Mouse (Mus musculus) forebrain, embryonic 11.5 days (tissue): ENCODE measurements around the gene Jak2. TPM values are rescaled to one million over a fixed set of nuclear protein-coding genes. Genes with fewer than 3 reads are reported as not detected.

ENCODE experiments used
- ATAC-seq: fragments of 200-750 bp; cut with Nextera tagmentation; replicated peaks from 2 replicates; pipeline ENCODE4 v1.8.0; 2017; ENCODE audit warnings: moderate TSS enrichment; ENCODE audit not compliant: low FRiP score
- DNase-seq: peaks from one replicate; pipeline ENCODE4 v3.0.0-alpha.2; 2017; ENCODE audit warnings: low spot score
- H3K27ac ChIP-seq: fragments of 300-500 bp; sonication (generic); 2 replicates; pipeline ENCODE4 v1.5.1; 2014; ENCODE audit warnings: low read depth, low read length
- H3K27me3 ChIP-seq: fragments of 300-500 bp; sonication (generic); 2 replicates; pipeline ENCODE4 v1.6.1; 2014; ENCODE audit warnings: mild to moderate bottlenecking, low read length, mixed read lengths; ENCODE audit not compliant: control insufficient read depth, insufficient read depth
- H3K36me3 ChIP-seq: fragments of 300-500 bp; sonication (generic); 2 replicates; pipeline ENCODE4 v1.6.1; 2014; ENCODE audit warnings: mild to moderate bottlenecking, low read length, moderate library complexity, mixed read lengths; ENCODE audit not compliant: control insufficient read depth, insufficient read depth
- H3K4me1 ChIP-seq: fragments of 300-500 bp; sonication (generic); replicated peaks from 2 replicates; pipeline ENCODE4 v1.6.1; 2014; ENCODE audit warnings: low read length, mixed read lengths; ENCODE audit not compliant: control insufficient read depth, insufficient read depth
- H3K4me2 ChIP-seq: fragments of 300-500 bp; sonication (generic); 2 replicates; pipeline ENCODE4 v1.6.1; 2014; ENCODE audit warnings: low read depth, mild to moderate bottlenecking, low read length, moderate library complexity, mixed read lengths; ENCODE audit not compliant: severe bottlenecking
- H3K4me3 ChIP-seq: fragments of 300-500 bp; sonication (generic); 2 replicates; pipeline ENCODE4 v1.5.1; 2014; ENCODE audit warnings: low read depth, low read length
- H3K9ac ChIP-seq: fragments of 300-500 bp; sonication (generic); 2 replicates; pipeline ENCODE4 v1.6.1; 2014; ENCODE audit warnings: low read length
- H3K9me3 ChIP-seq: fragments of 300-500 bp; sonication (generic); 2 replicates; pipeline ENCODE4 v1.6.1; 2016; ENCODE audit warnings: low read length, mixed read lengths; ENCODE audit not compliant: control insufficient read depth
- WGBS: fragments of 180-500 bp; shearing (Covaris S2); extraction: QIAGEN DNeasy Blood & Tissue Kit; methylation state at CpG from one replicate; pipeline ENCODE4 v1.1.7; 2014; 5-methylcytosine and 5-hydroxymethylcytosine counted together
- polyA plus RNA-seq: library from polyadenylated mRNA; unstranded; fragments of >200 nt; fragmentation: Nextera tagmentation; extraction: Ambion mirVana; gene quantifications from 2 replicates; pipeline ENCODE4 v1.2.1, GENCODE M21; 2014

The Jak2 gene
- polyA plus RNA-seq, 1 experiment from 2014 or later, result 13.2 TPM

DNA sequence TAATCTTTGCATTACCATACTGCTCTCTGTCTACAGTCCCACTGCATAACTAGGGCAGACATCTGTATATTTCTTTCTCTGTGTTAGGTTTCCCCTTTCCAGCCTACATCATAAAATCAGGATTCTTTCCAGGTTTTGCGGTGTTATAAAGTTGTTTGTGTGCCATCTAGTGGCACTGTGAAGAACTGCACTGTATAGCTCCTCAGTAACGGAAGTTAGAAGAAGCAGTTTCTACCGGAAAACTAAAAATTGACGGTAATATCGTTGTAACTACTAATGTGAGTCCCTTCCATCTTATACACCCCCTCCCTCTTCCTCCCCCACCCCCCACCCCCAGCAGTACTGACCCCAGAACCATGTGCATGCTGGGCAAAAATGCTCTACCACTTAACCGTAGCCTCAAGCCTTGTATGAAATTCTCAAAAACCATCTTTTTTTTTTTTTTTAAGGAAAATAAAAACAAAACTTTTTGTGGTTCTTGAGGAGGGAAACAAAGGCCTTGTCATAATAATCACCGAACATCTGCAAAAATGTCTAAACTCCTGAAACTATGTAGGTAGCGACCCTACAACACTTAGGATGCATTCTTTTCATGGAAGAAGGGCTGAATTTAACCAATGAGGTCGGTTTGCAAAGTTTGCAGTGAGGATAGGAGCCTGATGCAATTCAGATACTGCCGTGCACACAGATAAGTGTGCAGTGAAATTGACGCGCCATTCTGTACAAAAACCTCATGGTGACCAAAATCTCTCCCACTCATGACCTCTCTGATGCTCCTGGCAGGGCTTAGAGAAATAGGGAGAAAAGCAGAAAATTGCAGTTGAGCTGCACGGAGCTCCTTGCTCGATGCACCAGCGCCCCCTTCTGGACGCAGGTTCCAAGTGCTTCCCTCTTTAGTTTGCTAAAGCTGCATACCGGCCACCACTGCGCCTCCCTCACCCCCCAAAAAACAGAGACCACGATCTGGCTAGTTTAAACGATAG, 103.6 kb downstream of the Jak2 start:
- no peak overlapping the region for H3K27ac ChIP-seq
- DNase-seq (peak; percentile 93), ATAC-seq (peak; percentile 64)
- H3K4me1 ChIP-seq, result no peaks in the 10 kb centered on the region
- H3K9me3 ChIP-seq, result no peaks in the 10 kb centered on the region
- H3K36me3 ChIP-seq, result no peaks in the 10 kb centered on the region
- no peaks in the 10 kb centered on the region for H3K27me3 ChIP-seq
- H3K9ac ChIP-seq, result peak overlapping the region; percentile 37; the same call in 1 of the 2 replicates
- H3K4me2 ChIP-seq, result peak overlapping the region; percentile 59
- WGBS, result 4% methylated on average over 20 of the region's 20 CpGs
- peak overlapping the region; percentile 23 for H3K4me3 ChIP-seq

GRCm38 (mm10) chr19:29356281-29356680, 104.7 kb downstream of the Jak2 start:
- Histone ChIP-seq H3K36me3 (no peaks in the 10 kb centered on the region), H3K4me1 (peaks cover 1% of the 10 kb centered on the region), H3K9me3 (no peaks in the 10 kb centered on the region), H3K9ac (no peak overlapping the region), H3K27me3 (no peaks in the 10 kb centered on the region), H3K27ac (no peak overlapping the region), H3K4me2 (no peak overlapping the region), H3K4me3 (no peak overlapping the region)
- 85% methylated on average over 11 of the region's 11 CpGs for WGBS
- no peak for DNase-seq
- no peak for ATAC-seq

- no peaks in the 10 kb centered on the region for H3K9me3 ChIP-seq
- 87% methylated on average over 5 of the region's 5 CpGs for WGBS
- no peak for DNase-seq
- H3K9ac ChIP-seq, result no peak overlapping the region
- H3K4me3 ChIP-seq, result no peak overlapping the region
- H3K27me3 ChIP-seq, result no peaks in the 10 kb centered on the region
- no peak overlapping the region for H3K27ac ChIP-seq
- H3K4me1 ChIP-seq, result peaks cover 4% of the 10 kb centered on the region
- H3K4me2 ChIP-seq, result no peak overlapping the region
- ATAC-seq, result no peak
- no peaks in the 10 kb centered on the region for H3K36me3 ChIP-seq
Observed at GRCm38 (mm10) chr19:29360251-29360650, 108.6 kb downstream of the Jak2 start.

- Histone ChIP-seq H3K9me3 (no peaks in the 10 kb centered on the region), H3K36me3 (no peaks in the 10 kb centered on the region), H3K27me3 (no peaks in the 10 kb centered on the region), H3K4me1 (peaks cover 4% of the 10 kb centered on the region), H3K4me2 (peak overlapping the region; percentile 88), H3K4me3 (peak overlapping the region; percentile 47), H3K9ac (peak overlapping the region; percentile 58), H3K27ac (no peak overlapping the region)
- DNase-seq (peak; percentile 91), ATAC-seq (peak; percentile 100)
- 2% methylated on average over 33 of the region's 33 CpGs for WGBS
Observed at GRCm38 (mm10) chr19:29361468-29362130, 110.0 kb downstream of the Jak2 start.

- H3K36me3 ChIP-seq, result no peaks in the 10 kb centered on the region
- H3K4me3 ChIP-seq, result peak overlapping the region; percentile 47
- 52% methylated on average over 13 of the region's 13 CpGs for WGBS
- H3K4me1 ChIP-seq, result peaks cover 4% of the 10 kb centered on the region
- H3K9me3 ChIP-seq, result no peaks in the 10 kb centered on the region
- no peak overlapping the region for H3K27ac ChIP-seq
- H3K27me3 ChIP-seq, result no peaks in the 10 kb centered on the region
- no peak for ATAC-seq
- H3K4me2 ChIP-seq, result peak overlapping the region; percentile 88
- peak overlapping the region; percentile 58; the same call in 1 of the 2 replicates for H3K9ac ChIP-seq
- no peak for DNase-seq
Observed at GRCm38 (mm10) chr19:29362173-29362930, 110.7 kb downstream of the Jak2 start.

Other genes with a start within 250 kb of the Jak2 start
- gene Ak3, start 203.9 kb upstream of the Jak2 start, polyA plus RNA-seq, result 83.8 and 88.7 TPM in 2 replicates
- 52.2 and 54.5 TPM in 2 replicates for gene Rcl1, start 150.5 kb upstream of the Jak2 start, polyA plus RNA-seq
- gene Insl6, start 73.5 kb downstream of the Jak2 start, polyA plus RNA-seq, result 6.7 and 7.2 TPM in 2 replicates
- 0.79 and 0.99 TPM in 2 replicates for gene Rln1, start 82.8 kb downstream of the Jak2 start, polyA plus RNA-seq
- gene Plgrkt, start 115.6 kb downstream of the Jak2 start, polyA plus RNA-seq, result 55.7 and 59.5 TPM in 2 replicates
- gene Cd274, start 115.6 kb downstream of the Jak2 start, polyA plus RNA-seq, result 0.23 and 0.61 TPM in 2 replicates
- gene Pdcd1lg2, start 159.1 kb downstream of the Jak2 start, polyA plus RNA-seq, result not detected in 2 replicates